Mouse (Mus musculus) ES-Bruce4 (cell line): ENCODE data around the gene Dus3l.

Source experiments
- CTCF ChIP-seq: IDR thresholded peaks from one replicate; pipeline ENCODE4 v1.8.1; 2011; ENCODE audit warnings: low read depth, low read length
- POLR2A ChIP-seq: IDR thresholded peaks from one replicate; pipeline ENCODE4 v1.8.1; 2011; ENCODE audit warnings: low read length; ENCODE audit not compliant: insufficient read depth

GRCm38 (mm10) chr17:56758132-56758531 is 6.4 kb upstream of the Dus3l start:
- TF ChIP-seq CTCF (peak; percentile 75), POLR2A (no peak)
